Mouse (Mus musculus) forebrain, embryonic 15.5 days (tissue): ENCODE measurements around the gene Lamb1. TPM values are rescaled to one million over a fixed set of nuclear protein-coding genes. Genes with fewer than 3 reads are reported as not detected.

Experiments used
- ATAC-seq: fragments of 200-750 bp; cut with Nextera tagmentation; replicated peaks from 2 replicates; pipeline ENCODE4 v1.8.0; 2017; ENCODE audit warnings: mild to moderate bottlenecking, moderate TSS enrichment, moderate library complexity
- H3K27ac ChIP-seq: fragments of 300-500 bp; sonication (generic); replicated peaks from 2 replicates; pipeline ENCODE4 v1.5.1; 2015; ENCODE audit warnings: mild to moderate bottlenecking, inconsistent platforms
- H3K27me3 ChIP-seq: fragments of 300-500 bp; sonication (generic); 2 replicates; pipeline ENCODE4 v1.6.1; 2015; ENCODE audit warnings: inconsistent platforms
- H3K36me3 ChIP-seq: fragments of 300-500 bp; sonication (generic); 2 replicates; pipeline ENCODE4 v1.6.1; 2015; ENCODE audit warnings: mild to moderate bottlenecking, inconsistent platforms
- H3K4me1 ChIP-seq: fragments of 300-500 bp; sonication (generic); 2 replicates; pipeline ENCODE4 v1.6.1; 2015; ENCODE audit warnings: inconsistent platforms
- H3K4me2 ChIP-seq: fragments of 300-500 bp; sonication (generic); replicated peaks from 2 replicates; pipeline ENCODE4 v1.6.1; 2015; ENCODE audit warnings: mild to moderate bottlenecking, inconsistent platforms
- H3K4me3 ChIP-seq: fragments of 300-500 bp; sonication (generic); 2 replicates; pipeline ENCODE4 v1.5.1; 2015; ENCODE audit warnings: mild to moderate bottlenecking, inconsistent platforms
- H3K9ac ChIP-seq: fragments of 300-500 bp; sonication (generic); replicated peaks from 2 replicates; pipeline ENCODE4 v1.6.1; 2015; ENCODE audit warnings: mild to moderate bottlenecking, inconsistent platforms
- H3K9me3 ChIP-seq: fragments of 300-500 bp; sonication (generic); 2 replicates; pipeline ENCODE4 v1.6.1; 2016; ENCODE audit warnings: inconsistent platforms
- WGBS: fragments of 180-500 bp; shearing (Covaris S2); methylation state at CpG from one replicate; pipeline ENCODE4 v1.1.7; 2015; ENCODE audit warnings: mixed read lengths; 5-methylcytosine and 5-hydroxymethylcytosine counted together
- polyA plus RNA-seq: library from polyadenylated mRNA; unstranded; fragments of >200 nt; fragmentation: Nextera tagmentation; extraction: Ambion mirVana; gene quantifications from 2 replicates; pipeline ENCODE4 v1.2.1, GENCODE M21; 2015

Gene Lamb1
- 18.3 and 19.1 TPM in 2 replicates for polyA plus RNA-seq

GRCm38 (mm10) chr12:31265005-31265721, at the start of gene Lamb1:
Gene Lamb1, plus strand, starts transcription at chr12:31265234.
- under 1% methylated on average over 39 of the region's 39 CpGs for WGBS
- Histone ChIP-seq H3K4me3 (peak within 1 kb of the TSS; percentile 49), H3K27me3 (peaks cover 42% of the 10 kb centered on the region), H3K9ac (peak within 1 kb of the TSS; percentile 56), H3K27ac (peak within 1 kb of the TSS; percentile 51), H3K9me3 (no peaks in the 10 kb centered on the region), H3K4me1 (peaks cover 19% of the 10 kb centered on the region), H3K36me3 (no peaks in the 10 kb centered on the region), H3K4me2 (peak within 1 kb of the TSS; percentile 73)
- peak; percentile 41 for ATAC-seq

GRCm38 (mm10) chr12:31217232-31217631, 47.8 kb upstream of the Lamb1 start:
- no peak overlapping the region for H3K9ac ChIP-seq
- no peak overlapping the region for H3K4me2 ChIP-seq
- no peak for ATAC-seq
- no peaks in the 10 kb centered on the region for H3K27me3 ChIP-seq
- no peaks in the 10 kb centered on the region for H3K36me3 ChIP-seq
- 88% methylated on average over 5 of the region's 5 CpGs for WGBS
- H3K9me3 ChIP-seq, result no peaks in the 10 kb centered on the region
- no peak overlapping the region for H3K27ac ChIP-seq
- no peak overlapping the region for H3K4me3 ChIP-seq
- H3K4me1 ChIP-seq, result peaks cover 13% of the 10 kb centered on the region

- WGBS, result 80% methylated on average over 3 of the region's 3 CpGs
- no peaks in the 10 kb centered on the region for H3K27me3 ChIP-seq
- no peak overlapping the region for H3K27ac ChIP-seq
- H3K4me3 ChIP-seq, result no peak overlapping the region
- H3K36me3 ChIP-seq, result no peaks in the 10 kb centered on the region
- peaks cover 10% of the 10 kb centered on the region for H3K4me1 ChIP-seq
- no peak overlapping the region for H3K9ac ChIP-seq
- no peaks in the 10 kb centered on the region for H3K9me3 ChIP-seq
- ATAC-seq, result no peak
- H3K4me2 ChIP-seq, result no peak overlapping the region
Observed at GRCm38 (mm10) chr12:31218774-31219173, 46.3 kb upstream of the Lamb1 start.

GRCm38 (mm10) chr12:31221522-31221921, 43.5 kb upstream of the Lamb1 start:
- Histone ChIP-seq H3K27me3 (no peaks in the 10 kb centered on the region), H3K4me1 (peaks cover 2% of the 10 kb centered on the region; the same call in 1 of the 2 replicates), H3K9ac (no peak overlapping the region), H3K4me3 (no peak overlapping the region), H3K36me3 (no peaks in the 10 kb centered on the region), H3K9me3 (no peaks in the 10 kb centered on the region), H3K4me2 (no peak overlapping the region), H3K27ac (0 out of 2 replicates have a peak overlapping the region, but pooled peaks have one; percentile 40)
- ATAC-seq, result peak; percentile 49; the same call in 1 of the 2 replicates
- 54% methylated on average over 6 of the region's 6 CpGs for whole genome bisulfite sequencing

- Histone ChIP-seq H3K9ac (no peak overlapping the region), H3K36me3 (no peaks in the 10 kb centered on the region), H3K27me3 (no peaks in the 10 kb centered on the region), H3K4me2 (no peak overlapping the region), H3K4me1 (peaks cover 2% of the 10 kb centered on the region; the same call in 1 of the 2 replicates), H3K4me3 (no peak overlapping the region), H3K27ac (no peak overlapping the region), H3K9me3 (no peaks in the 10 kb centered on the region)
- no peak for ATAC-seq
- WGBS, result 5% methylated on average over 2 of the region's 2 CpGs
Observed at GRCm38 (mm10) chr12:31222282-31222681, 42.8 kb upstream of the Lamb1 start.

GRCm38 (mm10) chr12:31222741-31223140, 42.3 kb upstream of the Lamb1 start:
- no peaks in the 10 kb centered on the region for H3K9me3 ChIP-seq

GRCm38 (mm10) chr12:31225451-31225850, 39.6 kb upstream of the Lamb1 start:
- Histone ChIP-seq H3K4me2 (no peak overlapping the region), H3K36me3 (no peaks in the 10 kb centered on the region), H3K27me3 (no peaks in the 10 kb centered on the region), H3K27ac (no peak overlapping the region), H3K4me3 (no peak overlapping the region), H3K9ac (no peak overlapping the region), H3K9me3 (no peaks in the 10 kb centered on the region), H3K4me1 (peaks cover 2% of the 10 kb centered on the region; the same call in 1 of the 2 replicates)
- no peak for ATAC-seq
- WGBS, result 37% methylated on average over 8 of the region's 8 CpGs

More at GRCm38 (mm10) chr12:31222741-31223140, 42.3 kb upstream of the Lamb1 start:
- H3K4me2 ChIP-seq, result no peak overlapping the region
- H3K9ac ChIP-seq, result no peak overlapping the region
- WGBS, result 7% methylated on average over 3 of the region's 3 CpGs
- no peaks in the 10 kb centered on the region for H3K36me3 ChIP-seq
- no peaks in the 10 kb centered on the region for H3K27me3 ChIP-seq
- no peak overlapping the region for H3K27ac ChIP-seq
- no peak for ATAC-seq
- H3K4me1 ChIP-seq, result peaks cover 2% of the 10 kb centered on the region; the same call in 1 of the 2 replicates
- H3K4me3 ChIP-seq, result no peak overlapping the region

GRCm38 (mm10) chr12:31227167-31227566, 37.9 kb upstream of the Lamb1 start:
- Histone ChIP-seq H3K9ac (no peak overlapping the region), H3K4me2 (no peak overlapping the region), H3K4me1 (peaks cover 2% of the 10 kb centered on the region; the same call in 1 of the 2 replicates), H3K9me3 (no peaks in the 10 kb centered on the region), H3K36me3 (no peaks in the 10 kb centered on the region), H3K4me3 (no peak overlapping the region), H3K27ac (no peak overlapping the region), H3K27me3 (no peaks in the 10 kb centered on the region)
- ATAC-seq, result no peak
- WGBS, result 89% methylated on average over 3 of the region's 3 CpGs

GRCm38 (mm10) chr12:31228878-31229277, 36.2 kb upstream of the Lamb1 start:
- WGBS, result 74% methylated on average over 7 of the region's 7 CpGs
- no peak overlapping the region for H3K27ac ChIP-seq
- no peak overlapping the region for H3K4me2 ChIP-seq
- ATAC-seq, result no peak
- no peaks in the 10 kb centered on the region for H3K36me3 ChIP-seq
- no peak overlapping the region for H3K9ac ChIP-seq
- H3K9me3 ChIP-seq, result no peaks in the 10 kb centered on the region
- H3K4me3 ChIP-seq, result no peak overlapping the region
- H3K4me1 ChIP-seq, result no peaks in the 10 kb centered on the region
- H3K27me3 ChIP-seq, result no peaks in the 10 kb centered on the region

- Histone ChIP-seq H3K4me3 (no peak overlapping the region), H3K4me2 (no peak overlapping the region), H3K36me3 (no peaks in the 10 kb centered on the region), H3K4me1 (no peaks in the 10 kb centered on the region), H3K9me3 (no peaks in the 10 kb centered on the region), H3K27ac (no peak overlapping the region), H3K27me3 (no peaks in the 10 kb centered on the region), H3K9ac (no peak overlapping the region)
- 81% methylated on average over 1 of the region's 1 CpGs for WGBS
- ATAC-seq, result no peak
Observed at GRCm38 (mm10) chr12:31232635-31233034, 32.4 kb upstream of the Lamb1 start.

GRCm38 (mm10) chr12:31235018-31235417, 30.0 kb upstream of the Lamb1 start:
- Histone ChIP-seq H3K4me3 (no peak overlapping the region), H3K4me2 (no peak overlapping the region), H3K27me3 (no peaks in the 10 kb centered on the region), H3K9ac (no peak overlapping the region), H3K27ac (no peak overlapping the region), H3K4me1 (no peaks in the 10 kb centered on the region), H3K36me3 (no peaks in the 10 kb centered on the region), H3K9me3 (no peaks in the 10 kb centered on the region)
- no peak for ATAC-seq
- WGBS, result 91% methylated on average over 6 of the region's 6 CpGs

- 78% methylated on average over 12 of the region's 12 CpGs for WGBS
Observed at GRCm38 (mm10) chr12:31236861-31237595, 28.0 kb upstream of the Lamb1 start.

More at GRCm38 (mm10) chr12:31236861-31237595, 28.0 kb upstream of the Lamb1 start:
- no peaks in the 10 kb centered on the region for H3K27me3 ChIP-seq
- no peak overlapping the region for H3K4me3 ChIP-seq
- H3K4me2 ChIP-seq, result no peak overlapping the region
- H3K4me1 ChIP-seq, result no peaks in the 10 kb centered on the region
- H3K36me3 ChIP-seq, result no peaks in the 10 kb centered on the region
- no peak overlapping the region for H3K9ac ChIP-seq
- no peaks in the 10 kb centered on the region for H3K9me3 ChIP-seq
- H3K27ac ChIP-seq, result no peak overlapping the region
- no peak for ATAC-seq
